Mouse (Mus musculus): Measurements from ENCODE around the gene Hoxa11. TPM values are rescaled to one million over a fixed set of nuclear protein-coding genes. Genes with fewer than 3 reads are reported as not detected.

Gene Hoxa11
- polyA plus RNA-seq, 1 experiment from 2014 or later, result not detected

GRCm38 (mm10) chr6:52262463-52263320 lies 17.1 kb upstream of the Hoxa11 start:
- Histone ChIP-seq H3K27me3 (ENCODE audit: poor library complexity, severe bottlenecking) (peaks cover 100% of the 10 kb centered on the region), H3K36me3 (replicated peaks) (no peaks in the 10 kb centered on the region), H3K27ac (no peak overlapping the region), H3K4me1 (peaks cover 11% of the 10 kb centered on the region), H3K4me3 (no peak overlapping the region), H3K9me3 (no peaks in the 10 kb centered on the region)
- DNase-seq (ENCODE audit: extremely low spot score, low spot score), result no peak
- WGBS, result 3% methylated on average over 24 of the region's 24 CpGs

DNA sequence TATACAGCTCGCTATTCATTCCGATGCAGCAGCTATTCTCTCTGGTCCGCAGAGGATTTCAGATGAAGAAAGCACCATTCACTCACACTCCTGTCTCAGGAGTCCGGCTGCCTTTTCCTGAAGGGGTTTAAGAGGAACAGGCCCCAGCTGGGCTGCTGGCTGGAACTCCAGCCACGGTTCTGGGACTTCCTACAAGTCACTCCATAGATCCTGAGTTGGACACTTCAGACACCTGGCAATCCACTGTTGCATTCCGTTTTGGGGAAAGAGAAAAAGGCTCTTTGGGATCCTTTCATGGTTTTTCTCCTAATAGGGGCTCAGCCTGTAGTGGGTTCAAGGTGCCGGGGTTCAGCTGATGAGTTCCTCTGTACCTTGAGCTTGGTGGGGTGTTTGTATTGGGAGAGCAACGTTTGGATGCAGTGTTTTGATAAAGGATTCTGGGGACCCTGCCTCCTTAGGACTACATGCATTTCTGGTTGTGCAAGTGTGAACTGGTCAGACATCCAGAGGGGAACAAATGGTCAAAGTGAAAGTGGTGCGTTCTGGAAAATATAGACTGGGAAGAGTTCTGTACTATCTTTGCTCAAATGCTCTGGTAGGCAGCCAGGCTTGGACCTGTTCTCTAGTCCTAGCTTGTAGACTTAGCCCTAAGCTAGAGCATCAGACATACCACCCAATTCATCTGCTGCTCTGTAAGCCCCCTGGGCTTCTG lies 16.3 kb upstream of the Hoxa11 start:
- no peak overlapping the region for H3K27ac ChIP-seq
- peaks cover 100% of the 10 kb centered on the region for H3K27me3 ChIP-seq (ENCODE audit: poor library complexity, severe bottlenecking)
- DNase-seq (ENCODE audit: extremely low spot score, low spot score), result peak; percentile 48
- 3% methylated on average over 9 of the region's 9 CpGs for WGBS
- H3K9me3 ChIP-seq, result no peaks in the 10 kb centered on the region
- no peaks in the 10 kb centered on the region for H3K36me3 ChIP-seq (replicated peaks)
- H3K4me3 ChIP-seq, result no peak overlapping the region
- peaks cover 11% of the 10 kb centered on the region for H3K4me1 ChIP-seq

GRCm38 (mm10) chr6:52260654-52261575 lies 15.3 kb upstream of the Hoxa11 start, which contains the start of gene Hoxa13:
TSS of gene Hoxa13 (minus strand) at chr6:52260880.
- WGBS, result under 1% methylated on average over 45 of the region's 72 CpGs

DNA sequence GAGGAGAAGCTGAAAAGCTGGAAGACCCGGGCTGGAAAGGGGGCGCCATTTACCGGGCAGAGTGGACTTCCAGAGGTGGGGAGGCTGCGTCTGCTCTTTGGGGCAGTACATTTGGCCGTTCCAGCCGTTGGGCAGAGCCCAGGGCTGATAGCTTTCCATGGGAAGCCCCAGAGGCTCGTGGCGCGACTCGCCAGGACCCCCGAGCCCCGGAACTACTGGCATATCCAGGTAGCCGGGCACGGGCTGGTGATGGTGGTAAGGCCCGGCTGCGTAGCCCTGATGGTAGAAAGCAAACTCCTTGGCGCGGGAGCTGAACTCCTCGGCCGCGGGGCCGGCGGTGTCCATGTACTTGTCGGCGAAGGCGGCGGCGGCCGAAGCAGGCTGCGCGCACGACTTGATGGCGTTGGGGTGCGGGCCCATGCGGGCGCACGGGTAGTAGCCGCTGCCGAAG lies 14.2 kb upstream of the Hoxa11 start:
- no peaks in the 10 kb centered on the region for H3K9me3 ChIP-seq
- peaks cover 100% of the 10 kb centered on the region for H3K27me3 ChIP-seq (ENCODE audit: poor library complexity, severe bottlenecking)
- H3K36me3 ChIP-seq (replicated peaks), result no peaks in the 10 kb centered on the region
- H3K4me1 ChIP-seq, result peaks cover 11% of the 10 kb centered on the region
- peak overlapping the region; percentile 23 for H3K4me3 ChIP-seq
- peak; percentile 61 for DNase-seq (ENCODE audit: extremely low spot score, low spot score)
- H3K27ac ChIP-seq, result no peak overlapping the region
- WGBS, result under 1% methylated on average over 39 of the region's 39 CpGs

More at GRCm38 (mm10) chr6:52260654-52261575, 15.3 kb upstream of the Hoxa11 start, which contains the start of gene Hoxa13:
- DNase-seq (ENCODE audit: extremely low spot score, low spot score), result peak; percentile 57
- Histone ChIP-seq H3K4me3 (peak within 1 kb of the TSS; percentile 44), H3K36me3 (replicated peaks) (no peaks in the 10 kb centered on the region), H3K27ac (no peak within 1 kb of the TSS), H3K27me3 (ENCODE audit: poor library complexity, severe bottlenecking) (peaks cover 100% of the 10 kb centered on the region), H3K9me3 (no peaks in the 10 kb centered on the region), H3K4me1 (peaks cover 11% of the 10 kb centered on the region)

DNA sequence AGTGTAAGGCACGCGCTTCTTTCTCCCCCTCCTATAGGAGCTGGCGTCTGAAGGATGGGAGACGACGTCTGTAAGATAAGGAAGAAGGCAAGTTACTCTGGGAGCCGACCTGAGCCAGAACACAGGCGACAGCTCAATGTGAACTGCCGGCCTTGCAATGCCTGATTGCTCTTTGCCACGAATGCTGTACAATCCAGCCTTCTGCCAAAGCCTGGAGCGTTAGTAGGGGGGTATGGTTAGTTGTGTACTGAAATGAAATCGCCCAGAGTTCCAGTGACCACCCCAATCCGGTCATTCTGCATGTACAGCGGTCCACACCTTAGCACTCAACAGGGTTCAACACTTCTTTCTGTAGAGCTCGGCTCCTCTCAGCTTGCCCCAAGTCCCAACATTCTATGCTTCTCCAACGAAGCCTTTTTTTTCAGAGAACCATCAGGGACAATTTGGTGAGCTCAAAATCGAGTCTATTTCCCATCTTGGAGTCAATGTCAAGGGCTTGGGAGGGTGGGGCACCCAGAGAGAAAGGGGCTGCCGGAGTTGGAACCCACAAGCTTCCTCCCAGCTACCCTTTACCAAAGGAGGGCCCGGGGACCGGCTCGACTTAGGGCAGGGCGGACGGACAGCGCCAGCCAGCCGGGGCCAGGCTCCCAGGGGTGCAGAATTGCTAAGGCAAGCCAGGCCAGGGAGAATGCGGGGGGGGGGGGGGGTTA lies 13.6 kb upstream of the Hoxa11 start:
- Histone ChIP-seq H3K36me3 (replicated peaks) (no peaks in the 10 kb centered on the region), H3K9me3 (no peaks in the 10 kb centered on the region), H3K27me3 (ENCODE audit: poor library complexity, severe bottlenecking) (peaks cover 100% of the 10 kb centered on the region), H3K4me1 (peaks cover 11% of the 10 kb centered on the region), H3K27ac (no peak overlapping the region), H3K4me3 (no peak overlapping the region)
- 1% methylated on average over 25 of the region's 25 CpGs for WGBS
- DNase-seq (ENCODE audit: extremely low spot score, low spot score), result peak; percentile 58

- peak; percentile 75 for DNase-seq (ENCODE audit: extremely low spot score, low spot score)
- Histone ChIP-seq H3K27ac (no peak overlapping the region), H3K36me3 (replicated peaks) (no peaks in the 10 kb centered on the region), H3K4me3 (no peak overlapping the region), H3K27me3 (ENCODE audit: poor library complexity, severe bottlenecking) (peaks cover 100% of the 10 kb centered on the region), H3K9me3 (no peaks in the 10 kb centered on the region), H3K4me1 (peaks cover 16% of the 10 kb centered on the region)
- 0% methylated on average over 6 of the region's 6 CpGs for WGBS
Measured at GRCm38 (mm10) chr6:52256956-52257355, 11.3 kb upstream of the Hoxa11 start.

DNA sequence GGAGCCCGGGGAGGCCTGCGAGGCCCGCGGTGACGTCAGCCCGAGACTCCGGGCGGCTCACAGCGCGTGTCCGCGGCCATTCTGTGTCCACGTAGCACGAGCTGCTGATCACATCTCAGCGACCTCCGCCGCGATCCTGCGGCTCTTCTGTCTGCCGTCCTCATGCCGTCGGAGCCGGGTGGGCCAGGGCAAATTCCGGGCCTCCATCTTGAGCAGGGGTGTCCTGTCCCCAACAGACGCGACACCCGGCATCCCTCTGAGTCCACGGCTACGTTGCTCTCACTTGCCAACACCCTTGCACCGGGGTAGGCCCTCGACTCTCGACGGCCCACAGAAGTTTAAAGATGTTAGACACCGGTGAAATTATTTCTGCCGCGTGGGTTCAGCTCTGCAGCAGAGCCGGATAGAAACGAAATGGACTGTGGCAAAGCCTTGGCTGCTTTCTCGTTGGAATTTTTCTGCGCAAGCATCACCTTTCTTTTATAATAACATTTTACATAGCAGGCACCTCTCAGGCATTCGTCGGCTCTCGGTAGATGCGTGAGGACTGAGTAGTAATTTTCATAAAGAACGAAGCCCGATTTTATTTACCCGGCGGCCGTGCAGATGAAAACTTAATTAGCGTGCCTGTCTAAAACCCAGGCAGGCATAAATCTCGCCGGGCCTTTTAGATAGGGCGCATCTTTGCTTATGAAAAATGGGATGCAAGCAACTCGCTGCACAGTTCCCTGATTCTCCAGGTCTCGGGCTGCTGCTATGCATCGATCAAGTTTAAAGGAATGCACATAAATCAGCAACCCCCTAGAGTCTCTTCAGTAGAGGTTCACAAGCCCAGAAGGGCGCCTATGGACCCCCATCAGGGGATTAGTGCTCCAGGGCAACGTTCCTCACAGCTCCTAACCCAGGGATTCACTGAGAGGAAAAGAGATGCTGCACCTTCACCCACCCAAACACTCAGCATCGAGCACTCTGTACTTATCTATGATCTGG lies 8.2 kb upstream of the Hoxa11 start:
- Histone ChIP-seq H3K27me3 (ENCODE audit: poor library complexity, severe bottlenecking) (peaks cover 100% of the 10 kb centered on the region), H3K9me3 (no peaks in the 10 kb centered on the region), H3K4me1 (peaks cover 5% of the 10 kb centered on the region), H3K36me3 (replicated peaks) (no peaks in the 10 kb centered on the region), H3K27ac (no peak overlapping the region), H3K4me3 (0 out of 2 replicates have a peak overlapping the region, but pooled peaks have one; percentile 11)
- under 1% methylated on average over 59 of the region's 59 CpGs for WGBS
- DNase-seq (ENCODE audit: extremely low spot score, low spot score), result no peak

DNA sequence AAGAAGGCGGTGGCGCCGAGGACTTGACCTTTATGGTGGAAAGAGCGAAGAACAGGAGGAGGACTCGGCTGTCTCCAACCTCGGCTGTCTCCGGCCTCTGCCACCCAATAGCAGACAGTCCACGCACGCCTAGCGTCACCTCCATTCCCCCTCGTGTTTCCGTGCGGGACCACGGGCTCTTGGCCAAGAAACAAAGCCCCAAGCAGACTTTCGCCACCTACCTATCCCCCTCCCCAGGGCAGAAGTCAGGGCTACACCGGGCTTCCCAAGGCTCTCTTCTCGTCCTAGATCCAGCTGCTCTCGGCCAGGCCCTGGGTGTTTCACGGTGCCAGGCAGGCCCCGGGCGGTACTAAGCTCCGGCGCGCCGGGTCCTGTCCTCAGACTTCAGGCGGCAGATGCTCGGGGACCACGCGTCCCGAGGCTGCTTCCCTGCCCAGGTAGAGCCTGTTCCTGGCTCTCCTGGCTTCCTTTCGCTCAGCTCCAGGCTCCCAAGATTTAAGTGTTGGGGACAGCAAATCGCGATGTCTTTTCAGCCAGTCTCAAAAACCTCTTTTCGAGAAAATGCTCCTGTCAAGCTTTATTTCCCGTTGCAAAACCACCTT lies 7.3 kb upstream of the Hoxa11 start:
- H3K4me3 ChIP-seq, result no peak overlapping the region
- H3K36me3 ChIP-seq (replicated peaks), result no peaks in the 10 kb centered on the region
- H3K27ac ChIP-seq, result no peak overlapping the region
- peaks cover 5% of the 10 kb centered on the region for H3K4me1 ChIP-seq
- under 1% methylated on average over 35 of the region's 35 CpGs for WGBS
- DNase-seq (ENCODE audit: extremely low spot score, low spot score), result no peak
- no peaks in the 10 kb centered on the region for H3K9me3 ChIP-seq
- H3K27me3 ChIP-seq (ENCODE audit: poor library complexity, severe bottlenecking), result peaks cover 100% of the 10 kb centered on the region

- no peaks in the 10 kb centered on the region for H3K36me3 ChIP-seq (replicated peaks)
- under 1% methylated on average over 24 of the region's 24 CpGs for WGBS
- peaks cover 100% of the 10 kb centered on the region for H3K27me3 ChIP-seq (ENCODE audit: poor library complexity, severe bottlenecking)
- no peak for DNase-seq (ENCODE audit: extremely low spot score, low spot score)
- no peak overlapping the region for H3K4me3 ChIP-seq
- no peak overlapping the region for H3K27ac ChIP-seq
- peaks cover 5% of the 10 kb centered on the region for H3K4me1 ChIP-seq
- H3K9me3 ChIP-seq, result no peaks in the 10 kb centered on the region
Measured at GRCm38 (mm10) chr6:52252016-52252774, 6.6 kb upstream of the Hoxa11 start.

DNA sequence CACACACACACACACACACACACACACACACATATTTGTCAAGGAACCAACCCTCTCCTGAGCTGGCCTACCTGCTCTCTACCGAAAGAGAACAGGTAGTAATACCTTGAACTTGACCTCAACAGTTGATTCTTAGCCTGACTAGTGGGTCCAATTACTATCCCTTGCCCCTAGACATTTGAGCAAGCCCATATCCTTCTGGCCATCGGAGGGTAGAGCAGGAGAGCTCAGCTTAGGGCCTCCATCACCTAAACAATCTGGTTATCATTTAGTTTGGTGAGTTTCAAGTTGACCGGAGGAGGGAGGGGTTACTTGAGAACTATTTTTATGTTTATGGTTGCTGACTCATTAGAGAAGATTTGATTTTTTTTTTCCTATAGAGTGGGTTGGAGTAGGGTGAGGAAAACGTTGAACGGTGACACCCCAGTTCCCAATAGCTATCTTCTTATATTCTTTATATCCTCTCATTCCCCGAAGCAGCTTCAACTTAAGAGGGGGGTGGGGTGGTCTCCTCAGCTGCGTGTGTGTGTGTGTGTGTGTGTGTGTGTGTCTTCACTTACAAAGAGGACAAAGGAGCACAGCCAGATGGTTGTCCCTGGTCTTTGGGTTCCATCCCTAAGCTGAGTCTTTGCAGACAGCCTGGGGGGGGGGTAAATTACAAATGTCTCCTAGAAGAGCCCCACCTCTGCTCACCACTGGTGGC lies 5.7 kb upstream of the Hoxa11 start:
- Histone ChIP-seq H3K36me3 (replicated peaks) (no peaks in the 10 kb centered on the region), H3K9me3 (no peaks in the 10 kb centered on the region), H3K27me3 (ENCODE audit: poor library complexity, severe bottlenecking) (peaks cover 100% of the 10 kb centered on the region), H3K4me1 (peaks cover 5% of the 10 kb centered on the region), H3K4me3 (no peak overlapping the region), H3K27ac (no peak overlapping the region)
- 8% methylated on average over 7 of the region's 7 CpGs for WGBS
- no peak for DNase-seq (ENCODE audit: extremely low spot score, low spot score)

Measured in forebrain, embryonic 10.5 days (tissue).